Mouse (Mus musculus) Patski (cell line): Measurements from ENCODE around the gene Slc25a53. TPM values are rescaled to one million over a fixed set of nuclear protein-coding genes. Genes with fewer than 3 reads are reported as not detected.

Experiments used
- ATAC-seq: fragments of 100-300 bp; one replicate; pipeline ENCODE4 v1.8.0; 2021
- CTCF ChIA-PET: fragments of 350-600 bp; sonication (Branson Sonifier 250); formaldehyde crosslinking; loops from one replicate; lab custom pipeline; 2022; ENCODE audit warnings: inconsistent platforms; lab: Charles Lee
- POLR2A ChIA-PET: fragments of 350-600 bp; sonication (Branson Sonifier 250); formaldehyde crosslinking; loops from one replicate; lab custom pipeline; 2022; ENCODE audit warnings: antibody characterized with exemption, inconsistent platforms; lab: Charles Lee
- DNase-seq: peaks from one replicate; pipeline ENCODE4 v3.0.0-alpha.2; 2011; ENCODE audit warnings: low read depth, low spot score
- H3K27me3 ChIP-seq: fragments of 371-371 bp; one replicate; pipeline ENCODE4 v1.5.1; 2021
- CTCF ChIP-seq: fragments of 100-300 bp; IDR thresholded peaks from one replicate; pipeline ENCODE4 v1.5.1; 2021
- in situ Hi-C: fragments of 300-500 bp; cut with MboI; formaldehyde crosslinking; loops from 3 replicates; pipeline ENCODE4 v1.11.1; 2018; ENCODE audit warnings: low pct_unique_long_range_greater_than_20kb, mixed read lengths
- polyA plus RNA-seq: library from polyadenylated mRNA; unstranded; gene quantifications from one replicate; pipeline ENCODE4 v1.2.3, GENCODE M21; 2021

Slc25a53 gene
- 8.7 TPM for polyA plus RNA-seq

DNA sequence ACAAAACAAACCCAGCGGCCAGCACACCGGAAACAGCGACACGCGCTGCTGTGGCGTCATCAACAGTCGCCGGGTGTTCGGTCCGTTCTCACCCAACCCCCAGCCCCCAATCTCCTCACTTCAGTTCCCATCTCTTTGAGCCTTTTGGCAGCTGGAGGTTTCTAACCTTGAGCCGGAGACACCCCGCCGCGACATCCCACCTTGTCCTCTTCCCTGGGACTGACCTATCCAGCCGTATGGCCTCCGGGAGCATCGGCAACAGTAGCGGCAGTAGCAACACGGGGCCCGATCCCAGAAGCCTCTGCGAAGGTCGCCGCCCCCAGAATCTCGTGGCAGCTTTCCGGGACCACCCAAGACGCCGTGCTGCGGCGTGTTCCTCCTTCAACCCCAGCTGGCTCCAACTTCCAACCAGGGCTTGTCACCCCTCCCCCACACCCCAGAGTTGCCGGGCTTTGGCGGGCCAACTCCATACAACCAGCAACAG lies at the start of gene Slc25a53:
Gene Slc25a53 (minus strand): TSS at position 303 of the 484 bp plus-strand sequence.
- in situ Hi-C loops = no loop called here
- DNase-seq (peak; percentile 34), ATAC-seq (peak; percentile 78)
- no peak for TF ChIP-seq CTCF
- CTCF ChIA-PET = no interaction called here
- peaks cover 2% of the 10 kb centered on the region for H3K27me3 ChIP-seq
- POLR2A ChIA-PET = interaction anchor here (0.6 to 0.7 kb wide), 2 partner anchors 31 to 790 kb away, joined by 4 read pairs; no protein-coding TSS in a partner anchor

DNA sequence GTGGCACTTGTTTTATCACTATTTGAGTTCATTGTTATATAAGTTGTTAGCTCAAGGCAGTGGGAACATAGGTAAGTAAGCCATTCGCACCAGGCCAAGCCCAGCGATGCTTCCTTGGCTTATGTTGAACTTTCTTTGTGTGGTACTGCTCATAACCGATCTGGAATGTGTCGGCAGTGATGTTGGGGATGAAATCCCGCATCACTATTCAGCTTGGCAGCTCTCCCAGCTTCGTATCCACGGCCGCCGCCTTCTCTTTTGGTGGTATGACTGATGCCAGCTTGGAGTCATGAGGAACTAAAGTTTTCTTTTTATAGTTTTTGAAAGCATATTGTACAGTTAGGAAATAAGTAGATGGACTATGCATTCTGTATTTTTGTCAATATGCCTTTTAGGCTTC lies 25.1 kb upstream of the Slc25a53 start:
- no peak for ATAC-seq
- TF ChIP-seq CTCF = no peak
- H3K27me3 ChIP-seq = peaks cover 24% of the 10 kb centered on the region
- ChIA-PET CTCF (no interaction called here), POLR2A (no interaction called here)
- in situ Hi-C loops = no loop called here
- DNase-seq = no peak

DNA sequence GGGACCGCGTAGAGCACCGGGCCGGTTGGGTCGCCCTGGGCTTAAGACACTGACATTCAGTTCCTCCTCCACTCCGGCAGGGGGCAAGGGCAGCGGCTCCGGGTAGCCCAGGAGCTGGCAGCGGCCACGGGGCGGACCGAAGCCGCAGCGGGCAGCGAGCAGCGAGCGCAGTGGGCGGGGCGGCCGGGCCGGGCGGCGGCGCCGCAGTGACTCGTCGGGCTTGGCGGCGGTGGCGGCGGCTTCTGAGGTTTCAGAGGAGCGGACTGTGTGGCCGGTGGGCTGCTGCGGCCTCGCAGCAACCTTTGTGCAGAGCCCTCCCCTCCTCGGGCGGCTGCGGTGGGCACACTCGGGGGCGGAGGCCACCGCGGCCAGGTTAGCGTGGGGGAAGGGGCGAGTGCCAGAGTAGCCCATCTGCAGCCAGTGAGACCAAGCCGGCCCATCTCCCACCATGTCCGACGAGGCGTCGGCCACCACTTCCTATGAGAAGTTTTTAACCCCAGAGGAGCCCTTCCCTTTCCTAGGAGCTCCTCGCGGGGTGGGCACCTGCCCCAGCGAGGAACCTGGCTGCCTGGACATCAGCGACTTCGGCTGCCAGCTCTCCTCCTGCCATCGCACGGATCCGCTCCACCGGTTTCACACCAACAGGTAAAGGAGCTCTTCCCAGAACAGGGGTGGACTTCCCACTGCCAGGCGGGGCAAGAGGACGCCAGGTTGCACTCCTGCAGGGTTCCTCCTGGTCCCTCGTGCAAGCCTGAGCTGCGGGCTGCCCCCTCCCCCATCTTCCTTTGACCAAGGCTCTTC lies 11.5 kb upstream of the Slc25a53 start, which contains the start of gene Fam199x:
Gene Fam199x (plus strand): TSS at position 170 of the 801 bp plus-strand sequence.
- ATAC-seq = peak; percentile 99
- CTCF ChIA-PET = interaction anchor here (1.6 kb wide), 1 partner anchor 22 kb away, joined by 4 read pairs; no protein-coding TSS in a partner anchor
- peaks cover 18% of the 10 kb centered on the region for H3K27me3 ChIP-seq
- in situ Hi-C loops = no loop called here
- POLR2A ChIA-PET = no interaction called here
- DNase-seq = no peak
- peak; percentile 63 for TF ChIP-seq CTCF

- ATAC-seq (no peak), DNase-seq (no peak)
- TF ChIP-seq CTCF = no peak
- ChIA-PET CTCF (interaction anchor here (1.6 kb wide), 1 partner anchor 22 kb away, joined by 4 read pairs; no protein-coding TSS in a partner anchor), POLR2A (no interaction called here)
- H3K27me3 ChIP-seq = peaks cover 17% of the 10 kb centered on the region
- in situ Hi-C loops = no loop called here
Measured at GRCm38 (mm10) chrX:137049060-137049424, 10.9 kb upstream of the Slc25a53 start.

DNA sequence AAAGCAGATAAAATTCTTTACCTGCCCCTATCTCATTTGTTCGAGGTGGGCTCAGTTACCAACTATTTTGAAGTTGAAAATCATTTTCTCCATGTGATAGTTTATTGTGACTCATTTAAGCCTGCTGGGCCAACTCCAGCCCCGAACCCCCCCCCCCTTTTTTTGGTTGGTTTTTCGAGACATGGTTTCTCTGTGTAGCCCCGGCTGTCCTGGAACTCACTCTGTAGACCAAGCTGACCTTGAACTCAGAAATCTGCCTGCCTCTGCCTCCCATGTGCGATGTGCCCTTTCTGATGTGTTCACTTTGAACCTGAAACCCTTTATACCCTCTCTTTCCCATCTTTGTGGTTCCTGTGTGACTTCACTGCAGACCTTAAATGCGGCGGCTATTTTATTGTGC lies 400 bp upstream of the Slc25a53 start:
- ChIA-PET CTCF (no interaction called here), POLR2A (interaction anchor here (0.6 to 0.7 kb wide), 2 partner anchors 31 to 790 kb away, joined by 4 read pairs; no protein-coding TSS in a partner anchor)
- DNase-seq (no peak), ATAC-seq (no peak)
- in situ Hi-C loops = no loop called here
- no peaks in the 10 kb centered on the region for H3K27me3 ChIP-seq
- no peak for TF ChIP-seq CTCF

- CTCF ChIA-PET = no interaction called here
- TF ChIP-seq CTCF = no peak
- ATAC-seq (peak; percentile 22), DNase-seq (no peak)
- in situ Hi-C loops = no loop called here
- peaks cover 7% of the 10 kb centered on the region for H3K27me3 ChIP-seq
- POLR2A ChIA-PET = interaction anchor here (0.7 kb wide), 1 partner anchor 30 kb away, joined by 4 read pairs; no protein-coding TSS in a partner anchor
Measured at GRCm38 (mm10) chrX:137037470-137037999, 567 bp downstream of the Slc25a53 start.

- ChIA-PET CTCF (no interaction called here), POLR2A (no interaction called here)
- DNase-seq (no peak), ATAC-seq (no peak)
- H3K27me3 ChIP-seq = peaks cover 10% of the 10 kb centered on the region
- in situ Hi-C loops = no loop called here
- no peak for TF ChIP-seq CTCF
Measured at GRCm38 (mm10) chrX:137034322-137034721, 3.8 kb downstream of the Slc25a53 start.

GRCm38 (mm10) chrX:137031726-137032125 lies 6.4 kb downstream of the Slc25a53 start:
- ATAC-seq = no peak
- peaks cover 10% of the 10 kb centered on the region for H3K27me3 ChIP-seq
- ChIA-PET CTCF (interaction anchor here (2.3 kb wide), 1 partner anchor 11 kb away, joined by 6 read pairs; no protein-coding TSS in a partner anchor), POLR2A (no interaction called here)
- no peak for TF ChIP-seq CTCF
- DNase-seq = no peak
- in situ Hi-C loops = no loop called here

DNA sequence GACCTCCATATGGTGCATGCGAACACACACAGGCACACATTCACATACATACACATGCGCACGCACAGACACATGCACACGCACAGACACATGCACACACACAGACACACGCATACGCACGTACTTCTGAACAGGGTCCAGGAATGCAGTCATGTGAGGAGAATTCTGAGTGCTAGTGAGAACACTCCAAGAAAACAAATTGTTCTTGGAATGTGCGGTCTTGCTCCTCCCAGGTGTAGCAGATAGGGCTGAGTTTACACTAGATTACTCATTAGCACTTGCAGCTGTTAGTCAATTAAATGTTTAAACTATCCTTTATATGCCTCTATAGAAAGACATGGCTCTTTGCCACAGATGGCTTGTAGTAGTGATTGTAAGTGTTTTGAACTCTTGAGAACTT lies 7.2 kb downstream of the Slc25a53 start:
- CTCF ChIA-PET = interaction anchor here (0.6 kb wide), 1 partner anchor 127 kb away, joined by 3 read pairs; no protein-coding TSS in a partner anchor
- ATAC-seq = no peak
- peaks cover 16% of the 10 kb centered on the region for H3K27me3 ChIP-seq
- TF ChIP-seq CTCF = no peak
- in situ Hi-C loops = no loop called here
- POLR2A ChIA-PET = interaction anchor here (0.5 kb wide), 1 partner anchor 26 kb away, joined by 7 read pairs; no protein-coding TSS in a partner anchor
- DNase-seq = no peak

DNA sequence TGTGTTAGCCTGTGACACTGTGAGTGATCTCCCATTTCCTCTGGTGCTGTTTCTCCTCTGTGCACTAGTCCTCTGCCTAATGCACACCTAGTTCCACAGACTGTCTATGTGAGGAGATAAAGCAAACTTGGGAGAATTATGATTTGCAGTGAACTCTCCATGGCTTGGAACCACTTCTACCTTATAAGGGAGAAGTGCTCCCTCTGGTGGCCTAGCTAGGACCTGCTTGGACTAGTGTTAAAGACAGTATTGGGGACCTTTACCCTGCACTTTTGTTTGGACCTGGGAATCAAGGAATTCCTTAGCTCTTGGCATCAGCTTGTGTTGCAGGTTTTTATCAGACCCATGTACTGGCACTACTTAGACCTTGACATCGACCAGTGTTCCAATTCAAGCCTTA lies 18.8 kb downstream of the Slc25a53 start:
- peaks cover 4% of the 10 kb centered on the region for H3K27me3 ChIP-seq
- ChIA-PET CTCF (interaction anchor here (1.0 to 1.8 kb wide), 3 partner anchors 9 to 40 kb away, joined by 3 to 7 read pairs (median 4); no protein-coding TSS in a partner anchor), POLR2A (no interaction called here)
- ATAC-seq (peak; percentile 65), DNase-seq (no peak)
- TF ChIP-seq CTCF = peak; percentile 76
- in situ Hi-C loops = loop anchor here (10.0 kb wide), 1 partner anchor 395 kb away; no protein-coding TSS in a partner anchor
